Mouse (Mus musculus): ENCODE data around the gene Tgds. TPM values are rescaled to one million over a fixed set of nuclear protein-coding genes. Genes with fewer than 3 reads are reported as not detected.
A peak's percentile ranks its signal among the peaks of the same experiment; 100 is the strongest.
"Not testable (repeated sequence)": the region's sequence is repeated elsewhere in the genome, so short reads cannot be mapped to it uniquely, and the experiment has no call there.

Gene Tgds
- polyA plus RNA-seq, 1 experiment from 2014 or later: 18.5 TPM

GRCm38 (mm10) chr14:118162640-118163039 is 30.1 kb upstream of the Tgds start:
- 63% methylated on average over 14 of the region's 14 CpGs for WGBS
- Histone ChIP-seq H3K36me3 (replicated peaks; ENCODE audit: control insufficient read depth, insufficient read depth) (peaks cover 46% of the 10 kb centered on the region), H3K9ac (no peak overlapping the region), H3K9me3 (ENCODE audit: control insufficient read depth, low read length) (no peaks in the 10 kb centered on the region), H3K4me3 (replicated peaks; ENCODE audit: low read length) (no peak overlapping the region), H3K27ac (no peak overlapping the region), H3K4me1 (replicated peaks; ENCODE audit: control insufficient read depth, insufficient read depth, low read length) (no peaks in the 10 kb centered on the region), H3K4me2 (replicated peaks) (no peak overlapping the region), H3K27me3 (ENCODE audit: control insufficient read depth, insufficient read depth, low read length) (no peaks in the 10 kb centered on the region)
- DNase-seq (ENCODE audit: low spot score): no peak
- ATAC-seq (ENCODE audit: low FRiP score): no peak

- peaks cover 48% of the 10 kb centered on the region for H3K36me3 ChIP-seq (replicated peaks; ENCODE audit: control insufficient read depth, insufficient read depth)
- ATAC-seq (ENCODE audit: low FRiP score): no peak
- H3K4me1 ChIP-seq (replicated peaks; ENCODE audit: control insufficient read depth, insufficient read depth, low read length): no peaks in the 10 kb centered on the region
- DNase-seq (ENCODE audit: low spot score): no peak
- 91% methylated on average over 3 of the region's 3 CpGs for WGBS
- no peak overlapping the region for H3K4me3 ChIP-seq (replicated peaks; ENCODE audit: low read length)
- H3K27me3 ChIP-seq (ENCODE audit: control insufficient read depth, insufficient read depth, low read length): no peaks in the 10 kb centered on the region
- H3K9ac ChIP-seq: no peak overlapping the region
- H3K27ac ChIP-seq: no peak overlapping the region
- H3K4me2 ChIP-seq (replicated peaks): no peak overlapping the region
- no peaks in the 10 kb centered on the region for H3K9me3 ChIP-seq (ENCODE audit: control insufficient read depth, low read length)
Measured at GRCm38 (mm10) chr14:118161751-118162150, 29.2 kb upstream of the Tgds start.

- Histone ChIP-seq H3K4me1 (replicated peaks; ENCODE audit: control insufficient read depth, insufficient read depth, low read length) (no peaks in the 10 kb centered on the region), H3K27ac (no peak overlapping the region), H3K4me2 (replicated peaks) (no peak overlapping the region), H3K36me3 (replicated peaks; ENCODE audit: control insufficient read depth, insufficient read depth) (peaks cover 39% of the 10 kb centered on the region), H3K9ac (no peak overlapping the region), H3K9me3 (ENCODE audit: control insufficient read depth, low read length) (no peaks in the 10 kb centered on the region), H3K27me3 (ENCODE audit: control insufficient read depth, insufficient read depth, low read length) (no peaks in the 10 kb centered on the region), H3K4me3 (replicated peaks; ENCODE audit: low read length) (no peak overlapping the region)
- no peak for ATAC-seq (ENCODE audit: low FRiP score)
- WGBS: 28% methylated on average over 5 of the region's 5 CpGs
- peak; percentile 68 for DNase-seq (ENCODE audit: low spot score)
Measured at GRCm38 (mm10) chr14:118157146-118157545, 24.6 kb upstream of the Tgds start.

GRCm38 (mm10) chr14:118156740-118157139 is 24.2 kb upstream of the Tgds start:
- no peak; the same call in 1 of the 2 replicates for ATAC-seq (ENCODE audit: low FRiP score)

DNA sequence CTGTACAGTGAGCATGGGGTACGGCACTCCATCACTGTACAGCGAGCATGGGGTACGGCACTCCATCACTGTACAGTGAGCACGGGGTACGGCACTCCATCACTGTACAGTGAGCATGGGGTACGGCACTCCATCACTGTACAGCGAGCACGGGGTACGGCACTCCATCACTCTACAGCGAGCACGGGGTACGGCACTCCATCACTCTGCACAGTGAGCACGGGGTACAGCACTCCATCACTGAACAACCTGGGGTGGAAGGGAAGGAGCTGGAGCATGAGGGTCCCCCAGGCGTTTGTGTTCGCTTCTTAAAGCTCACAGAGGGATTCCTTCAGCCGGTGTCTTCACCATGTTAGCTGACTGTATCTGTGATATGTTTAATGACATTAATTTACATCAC is 23.5 kb upstream of the Tgds start:
- DNase-seq (ENCODE audit: low spot score); H3K4me3 ChIP-seq (replicated peaks; ENCODE audit: low read length); H3K9me3 ChIP-seq (ENCODE audit: control insufficient read depth, low read length); H3K27ac ChIP-seq; ATAC-seq (ENCODE audit: low FRiP score); H3K4me2 ChIP-seq (replicated peaks); H3K9ac ChIP-seq; H3K4me1 ChIP-seq (replicated peaks; ENCODE audit: control insufficient read depth, insufficient read depth, low read length); H3K27me3 ChIP-seq (ENCODE audit: control insufficient read depth, insufficient read depth, low read length): not testable (repeated sequence)
- WGBS: 92% methylated on average over 13 of the region's 16 CpGs
- peaks cover 28% of the 10 kb centered on the region for H3K36me3 ChIP-seq (replicated peaks; ENCODE audit: control insufficient read depth, insufficient read depth)

More at GRCm38 (mm10) chr14:118156740-118157139, 24.2 kb upstream of the Tgds start:
- Histone ChIP-seq H3K27ac (no peak overlapping the region), H3K9me3 (ENCODE audit: control insufficient read depth, low read length) (no peaks in the 10 kb centered on the region), H3K27me3 (ENCODE audit: control insufficient read depth, insufficient read depth, low read length) (no peaks in the 10 kb centered on the region), H3K4me2 (replicated peaks) (no peak overlapping the region), H3K4me3 (replicated peaks; ENCODE audit: low read length) (no peak overlapping the region), H3K4me1 (replicated peaks; ENCODE audit: control insufficient read depth, insufficient read depth, low read length) (no peaks in the 10 kb centered on the region), H3K9ac (no peak overlapping the region), H3K36me3 (replicated peaks; ENCODE audit: control insufficient read depth, insufficient read depth) (peaks cover 35% of the 10 kb centered on the region)
- 87% methylated on average over 10 of the region's 10 CpGs for WGBS
- DNase-seq (ENCODE audit: low spot score): no peak

GRCm38 (mm10) chr14:118152294-118152651 is 19.7 kb upstream of the Tgds start:
- no peaks in the 10 kb centered on the region for H3K9me3 ChIP-seq (ENCODE audit: control insufficient read depth, low read length)
- 91% methylated on average over 8 of the region's 8 CpGs for WGBS
- H3K4me1 ChIP-seq (replicated peaks; ENCODE audit: control insufficient read depth, insufficient read depth, low read length): no peaks in the 10 kb centered on the region
- H3K36me3 ChIP-seq (replicated peaks; ENCODE audit: control insufficient read depth, insufficient read depth): peaks cover 22% of the 10 kb centered on the region
- no peak overlapping the region for H3K27ac ChIP-seq
- no peak overlapping the region for H3K4me3 ChIP-seq (replicated peaks; ENCODE audit: low read length)
- ATAC-seq (ENCODE audit: low FRiP score): no peak
- H3K4me2 ChIP-seq (replicated peaks): no peak overlapping the region
- DNase-seq (ENCODE audit: low spot score): no peak
- no peak overlapping the region for H3K9ac ChIP-seq
- no peaks in the 10 kb centered on the region for H3K27me3 ChIP-seq (ENCODE audit: control insufficient read depth, insufficient read depth, low read length)

DNA sequence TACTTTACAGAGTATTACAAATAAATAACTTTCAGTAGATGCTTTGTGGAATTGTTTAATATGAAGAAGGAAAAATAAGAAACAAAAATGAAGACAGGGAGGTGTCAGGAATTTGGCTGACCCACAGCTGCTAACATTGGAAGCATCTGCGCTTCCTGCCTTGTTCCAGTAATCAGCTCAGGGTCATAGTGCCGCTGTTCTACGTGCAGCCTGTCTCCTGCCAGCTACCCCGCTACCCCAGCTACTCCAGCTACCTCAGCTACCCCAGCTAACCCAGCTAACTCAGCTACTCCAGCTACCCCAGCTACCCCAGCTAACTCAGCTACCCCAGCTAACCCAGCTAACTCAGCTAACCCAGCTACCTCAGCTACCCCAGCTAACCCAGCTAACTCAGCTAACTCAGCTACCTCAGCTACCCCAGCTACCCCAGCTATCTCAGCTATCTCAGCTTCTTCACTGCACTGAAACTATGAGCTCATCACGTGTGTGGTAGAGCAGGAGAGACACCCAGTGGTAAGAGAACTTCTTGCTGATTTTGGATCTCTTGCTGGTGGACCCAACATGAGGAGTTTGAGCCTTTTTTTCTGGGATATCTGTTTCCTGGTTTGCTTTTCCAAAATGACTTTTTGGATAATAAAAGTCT is 19.2 kb upstream of the Tgds start:
- DNase-seq (ENCODE audit: low spot score) (peak; percentile 46), ATAC-seq (ENCODE audit: low FRiP score) (no peak)

DNA sequence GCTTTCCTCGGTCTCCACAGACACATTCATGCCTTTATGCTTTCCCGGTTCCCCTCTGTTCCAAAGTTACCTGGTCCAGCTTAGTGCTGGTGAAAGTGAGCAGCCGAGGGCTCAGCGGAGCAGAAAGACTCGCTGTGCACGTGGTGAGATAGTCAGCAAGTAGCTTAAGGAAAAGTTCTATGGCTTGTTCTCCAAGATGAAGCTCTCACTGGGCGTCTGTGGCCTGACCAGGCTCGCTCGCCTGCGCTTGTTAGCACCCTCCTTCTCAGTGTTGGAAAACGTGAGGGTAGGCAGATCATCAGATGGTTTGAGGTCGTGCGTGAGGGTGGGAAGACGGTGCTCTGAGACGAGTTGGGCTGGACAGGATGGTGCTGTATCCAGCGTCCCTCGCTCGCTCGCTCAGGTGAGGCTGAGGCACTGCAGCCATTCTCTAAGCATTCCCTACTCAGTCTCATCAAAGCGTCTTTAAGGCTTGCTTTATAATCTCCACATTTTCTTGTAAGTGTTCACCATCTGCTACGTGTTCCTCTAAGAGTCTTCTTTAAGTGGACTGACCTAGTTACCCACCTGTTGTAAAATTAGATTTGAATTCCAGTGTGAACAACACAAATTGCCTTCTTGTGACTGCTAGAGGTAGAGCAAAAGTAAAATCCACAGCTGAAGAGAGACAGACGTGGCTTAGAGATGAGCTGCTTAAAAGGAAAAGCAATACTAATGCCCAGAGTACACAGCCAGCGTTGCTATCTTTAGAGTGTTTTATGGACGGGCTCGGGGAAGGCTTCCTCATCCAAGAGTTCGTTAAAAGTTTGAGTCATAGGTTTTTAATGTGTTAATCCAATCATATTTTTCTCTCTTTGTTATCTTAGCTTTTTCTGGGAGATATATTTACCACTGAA is 18.3 kb upstream of the Tgds start:
- DNase-seq (ENCODE audit: low spot score) (no peak), ATAC-seq (ENCODE audit: low FRiP score) (no peak)
- 91% methylated on average over 26 of the region's 26 CpGs for WGBS
- H3K9ac ChIP-seq: no peak overlapping the region
- no peak overlapping the region for H3K4me3 ChIP-seq (replicated peaks; ENCODE audit: low read length)
- no peak overlapping the region for H3K27ac ChIP-seq
- H3K4me1 ChIP-seq (replicated peaks; ENCODE audit: control insufficient read depth, insufficient read depth, low read length): no peaks in the 10 kb centered on the region
- H3K4me2 ChIP-seq (replicated peaks): no peak overlapping the region
- peaks cover 16% of the 10 kb centered on the region for H3K36me3 ChIP-seq (replicated peaks; ENCODE audit: control insufficient read depth, insufficient read depth)
- no peaks in the 10 kb centered on the region for H3K27me3 ChIP-seq (ENCODE audit: control insufficient read depth, insufficient read depth, low read length)
- no peaks in the 10 kb centered on the region for H3K9me3 ChIP-seq (ENCODE audit: control insufficient read depth, low read length)

More for the DNA sequence above, 19.2 kb upstream of the Tgds start:
- Histone ChIP-seq H3K4me3 (replicated peaks; ENCODE audit: low read length) (no peak overlapping the region), H3K9me3 (ENCODE audit: control insufficient read depth, low read length) (no peaks in the 10 kb centered on the region), H3K36me3 (replicated peaks; ENCODE audit: control insufficient read depth, insufficient read depth) (peaks cover 21% of the 10 kb centered on the region), H3K27me3 (ENCODE audit: control insufficient read depth, insufficient read depth, low read length) (no peaks in the 10 kb centered on the region), H3K9ac (no peak overlapping the region), H3K27ac (no peak overlapping the region), H3K4me2 (replicated peaks) (no peak overlapping the region), H3K4me1 (replicated peaks; ENCODE audit: control insufficient read depth, insufficient read depth, low read length) (no peaks in the 10 kb centered on the region)
- WGBS: 79% methylated on average over 5 of the region's 5 CpGs

GRCm38 (mm10) chr14:118148554-118148953 is 16.0 kb upstream of the Tgds start:
- H3K27ac ChIP-seq: no peak overlapping the region
- 62% methylated on average over 10 of the region's 10 CpGs for WGBS
- no peaks in the 10 kb centered on the region for H3K4me1 ChIP-seq (replicated peaks; ENCODE audit: control insufficient read depth, insufficient read depth, low read length)
- ATAC-seq (ENCODE audit: low FRiP score) (no peak), DNase-seq (ENCODE audit: low spot score) (no peak)
- H3K9me3 ChIP-seq (ENCODE audit: control insufficient read depth, low read length): no peaks in the 10 kb centered on the region
- H3K4me2 ChIP-seq (replicated peaks): no peak overlapping the region
- H3K27me3 ChIP-seq (ENCODE audit: control insufficient read depth, insufficient read depth, low read length): no peaks in the 10 kb centered on the region
- peaks cover 16% of the 10 kb centered on the region for H3K36me3 ChIP-seq (replicated peaks; ENCODE audit: control insufficient read depth, insufficient read depth)
- no peak overlapping the region for H3K9ac ChIP-seq
- no peak overlapping the region for H3K4me3 ChIP-seq (replicated peaks; ENCODE audit: low read length)
